Mouse (Mus musculus) telencephalon, adult 2 months (tissue): ENCODE measurements around the gene Zfp322a.
"Not testable (repeated sequence)": the region's sequence is repeated elsewhere in the genome, so short reads cannot be mapped to it uniquely, and the experiment has no call there.

Experiments
- DNase-seq: peaks from one replicate; pipeline ENCODE4 v3.0.0-alpha.2; 2011; ENCODE audit warnings: low read depth, low spot score

Gene Zfp322a

DNA sequence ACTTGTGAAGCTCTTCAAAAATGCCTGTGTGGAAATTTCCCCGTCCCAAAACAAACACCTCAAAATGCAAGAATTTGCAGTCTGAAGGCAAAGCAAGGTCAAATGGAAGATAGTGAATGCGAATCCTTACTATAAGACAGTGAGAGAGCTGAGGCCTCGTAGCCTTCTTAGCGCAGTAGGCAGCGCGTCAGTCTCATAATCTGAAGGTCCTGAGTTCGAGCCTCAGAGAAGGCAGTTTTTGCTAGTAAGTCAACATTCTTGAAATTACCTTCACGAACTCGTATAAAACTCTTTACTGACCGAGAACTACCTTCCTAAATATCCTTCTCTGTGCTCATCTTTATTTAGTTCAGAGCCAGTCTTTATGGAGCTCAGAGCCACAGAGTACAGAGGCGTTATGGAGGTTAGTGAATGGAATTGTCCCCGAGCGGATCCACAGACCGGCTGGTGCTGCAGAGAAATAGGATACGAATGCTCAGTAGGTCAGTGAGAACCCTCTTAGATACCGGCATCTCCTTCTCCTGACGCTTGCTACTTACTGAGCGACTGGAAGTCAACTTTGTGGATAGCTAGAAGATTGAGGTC lies 51.6 kb downstream of the Zfp322a start:
- no peak for DNase-seq

DNA sequence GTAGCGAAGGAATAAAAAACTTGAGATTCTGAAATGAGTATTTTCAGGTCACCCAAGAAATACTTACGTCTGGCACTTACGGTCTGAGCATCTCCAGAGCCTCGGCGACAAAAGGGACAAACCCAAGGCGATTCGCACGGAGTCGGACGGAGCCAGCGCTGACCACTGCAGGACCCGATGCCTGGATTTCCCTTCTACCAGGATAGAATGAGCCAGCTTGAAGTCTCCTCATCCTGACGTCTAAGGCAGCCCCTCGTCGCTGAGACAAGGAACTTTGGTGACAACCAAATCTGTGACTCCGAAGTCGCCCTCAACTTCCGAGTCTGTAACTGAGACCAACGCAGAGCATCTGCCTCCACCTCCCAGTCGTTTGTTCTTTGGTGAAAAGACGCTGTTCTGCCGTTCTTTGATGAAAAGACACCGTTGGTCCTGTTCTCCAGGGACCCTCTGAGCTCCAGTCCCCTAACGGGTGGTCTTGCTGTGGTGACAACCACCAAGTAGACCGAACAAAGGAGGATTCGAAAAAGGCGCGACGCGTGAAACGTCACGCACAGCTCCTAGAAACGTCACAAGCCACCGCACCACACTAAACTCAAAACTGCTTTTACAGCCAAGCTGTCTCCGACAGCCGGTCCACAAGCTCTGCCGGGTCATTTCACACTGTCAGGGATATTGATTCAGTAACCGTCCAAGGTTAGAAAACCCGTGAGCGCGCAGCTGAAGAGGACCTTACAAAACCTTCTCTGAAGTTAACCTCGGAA lies 55.9 kb downstream of the Zfp322a start:
- DNase-seq: no peak

DNA sequence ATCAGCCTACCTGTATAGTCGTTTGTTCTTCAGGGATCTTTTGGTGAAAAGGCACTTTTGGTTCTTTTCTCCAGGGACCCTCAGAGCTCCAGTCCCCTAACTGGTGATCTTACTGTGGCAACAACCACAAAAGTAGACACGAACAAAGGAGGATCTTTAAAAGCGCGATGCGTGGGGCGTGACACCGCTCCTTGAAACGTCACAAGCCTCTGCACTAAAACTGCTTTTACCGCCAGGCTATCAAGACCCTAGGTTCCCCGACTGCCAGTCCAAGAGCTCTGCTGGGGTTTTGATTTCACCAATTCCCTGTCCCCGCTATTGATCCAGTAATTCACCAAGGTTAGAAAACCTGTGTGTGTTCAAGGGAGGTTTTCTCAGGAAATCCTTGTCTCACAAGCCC lies 59.0 kb downstream of the Zfp322a start:
- DNase-seq: no peak

GRCm38 (mm10) chr13:23309495-23310011 lies 59.5 kb downstream of the Zfp322a start:
- no peak for DNase-seq

DNA sequence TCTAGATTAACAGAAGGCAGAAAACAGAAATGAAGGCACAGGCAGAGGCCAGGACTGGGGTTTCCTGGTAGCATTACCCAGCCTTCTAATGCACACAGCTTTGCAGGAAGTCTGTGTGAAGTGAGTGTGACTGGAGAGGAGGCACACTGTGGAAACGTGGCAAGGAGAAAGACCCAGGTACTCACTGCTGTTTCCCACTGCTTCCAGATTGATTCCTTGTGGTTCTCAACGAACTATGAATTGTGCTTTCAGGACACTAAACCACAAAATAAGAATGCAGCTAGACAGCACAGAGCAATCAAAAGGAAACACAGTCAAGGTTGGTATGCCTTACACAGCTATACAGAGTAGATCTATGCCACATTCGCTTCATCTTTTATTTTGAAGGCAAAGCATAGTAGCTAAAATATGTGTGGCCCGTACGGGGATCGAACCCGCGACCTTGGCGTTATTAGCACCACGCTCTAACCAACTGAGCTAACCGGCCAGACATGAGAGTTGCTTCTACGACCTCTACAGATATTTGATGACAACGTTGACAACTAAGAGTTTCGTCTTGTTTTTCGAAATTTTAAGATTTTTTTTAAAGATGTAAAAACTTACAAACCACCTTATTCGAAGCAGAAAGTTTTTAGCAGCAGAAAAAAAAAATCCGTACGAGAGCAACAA lies 60.2 kb downstream of the Zfp322a start:
- not testable (repeated sequence) for DNase-seq

GRCm38 (mm10) chr13:23307069-23307814 lies 61.8 kb downstream of the Zfp322a start:
- no peak for DNase-seq

DNA sequence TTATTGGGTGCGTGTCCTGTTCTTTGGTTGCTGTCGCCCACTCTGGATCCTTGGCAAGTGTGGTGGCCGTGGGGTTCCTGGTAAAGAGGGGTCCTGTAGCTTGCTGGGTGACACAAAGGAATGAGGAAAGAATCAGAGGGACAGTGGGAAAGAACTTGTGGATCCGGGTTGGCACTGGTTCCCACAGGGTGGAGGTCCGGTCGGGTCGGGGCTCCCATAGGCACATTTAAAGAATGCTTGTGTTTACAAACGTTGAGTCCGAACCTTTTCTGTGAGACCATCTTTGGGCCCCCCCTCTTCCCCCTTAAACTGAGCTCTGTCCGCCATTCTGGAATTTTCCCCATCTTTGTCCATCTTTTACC lies 62.3 kb downstream of the Zfp322a start:
- no peak for DNase-seq
